Mouse (Mus musculus) G1E-ER4 (cell line): ENCODE results near the gene C1qtnf1. TPM values are rescaled to one million over a fixed set of nuclear protein-coding genes. Genes with fewer than 3 reads are reported as not detected.

ENCODE experiments used
- GATA1 ChIP-seq: IDR thresholded peaks from one replicate; pipeline ENCODE4 v1.8.0; 2012; ENCODE audit warnings: low read length, inconsistent platforms
- polyA plus RNA-seq: library from polyadenylated mRNA; stranded (reverse); fragments of >175 nt; gene quantifications from 2 replicates; pipeline ENCODE4 v1.2.3, GENCODE M21; 2012

Gene C1qtnf1
- polyA plus RNA-seq, 1 experiment, result not detected

DNA sequence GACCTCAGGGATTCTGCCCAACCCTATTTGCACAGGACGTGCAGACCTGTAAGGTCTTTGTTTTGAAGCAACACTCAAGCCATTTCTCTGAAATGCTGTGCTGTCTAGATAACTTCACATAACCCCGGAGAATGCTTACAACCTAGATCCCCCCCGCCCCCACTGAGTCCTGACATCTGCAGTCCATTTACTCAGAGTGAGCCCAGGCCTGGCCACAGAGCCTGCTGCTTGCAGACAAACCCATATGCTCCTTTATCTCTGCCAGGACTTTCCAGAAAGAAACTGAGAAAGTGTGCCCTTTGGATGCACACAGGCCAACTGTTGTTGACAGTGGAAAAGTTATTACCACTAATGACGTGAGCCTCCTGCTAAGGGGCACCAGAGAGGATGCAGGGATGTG, 19.3 kb downstream of the C1qtnf1 start:
- TF ChIP-seq GATA1, result no peak

DNA sequence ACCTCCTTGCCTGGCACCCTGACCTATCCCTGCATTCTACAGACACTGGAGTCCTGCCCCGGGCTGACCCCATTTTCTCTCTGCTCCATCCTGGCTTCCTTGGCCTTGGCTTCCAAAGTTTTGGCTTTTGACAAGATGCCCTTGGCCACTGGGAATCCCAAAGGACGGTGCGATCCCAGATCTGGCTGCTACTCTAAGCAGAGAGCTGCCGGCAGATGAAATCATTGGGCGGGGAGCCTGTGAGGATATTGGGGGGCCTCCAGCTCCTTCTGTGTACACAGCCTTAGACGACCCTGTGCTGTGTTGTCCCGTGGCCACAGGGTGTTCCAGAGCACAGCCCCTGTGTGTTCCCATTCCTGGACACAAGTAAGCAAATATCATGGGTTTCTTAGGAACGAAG, 20.4 kb downstream of the C1qtnf1 start:
- no peak for TF ChIP-seq GATA1

DNA sequence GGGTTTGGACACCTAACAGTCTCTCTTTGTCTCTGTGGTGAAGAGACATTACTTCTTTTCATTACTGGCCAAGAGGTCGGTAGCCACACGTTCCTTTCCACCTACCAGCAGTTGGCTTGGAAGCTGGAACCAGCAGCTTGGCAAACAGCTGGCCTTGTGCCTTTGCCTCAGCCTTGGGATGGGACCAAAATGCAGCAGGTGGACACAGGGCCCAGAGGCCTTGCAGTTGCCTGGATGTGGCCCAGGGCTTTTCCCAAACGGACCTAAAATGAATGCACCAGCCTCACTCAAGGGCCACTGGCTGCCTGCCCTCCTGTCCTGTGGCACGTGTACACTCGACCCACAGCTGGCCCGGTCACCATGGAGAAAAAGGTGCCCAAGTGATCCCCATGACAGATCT, 23.2 kb downstream of the C1qtnf1 start:
- TF ChIP-seq GATA1, result no peak

DNA sequence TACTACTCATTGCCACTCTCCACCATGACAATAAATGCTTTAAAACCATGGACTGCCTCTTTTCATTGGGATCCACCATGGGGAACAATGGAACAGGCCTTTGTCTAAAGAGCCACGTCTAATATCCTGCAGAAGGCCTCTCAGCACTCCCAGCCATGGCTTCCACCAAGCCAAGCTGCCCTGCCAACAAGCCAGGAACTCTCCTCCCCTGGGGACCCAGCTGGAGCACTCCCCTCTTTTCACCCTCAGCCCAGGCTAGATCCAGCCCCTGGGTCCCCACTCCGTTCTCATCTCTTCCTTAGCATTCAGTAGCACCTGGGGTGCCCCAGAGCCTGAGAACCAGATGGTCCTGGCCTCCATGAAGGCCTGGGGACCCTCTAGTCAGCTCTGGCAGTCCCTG, 25.0 kb downstream of the C1qtnf1 start:
- TF ChIP-seq GATA1, result no peak

DNA sequence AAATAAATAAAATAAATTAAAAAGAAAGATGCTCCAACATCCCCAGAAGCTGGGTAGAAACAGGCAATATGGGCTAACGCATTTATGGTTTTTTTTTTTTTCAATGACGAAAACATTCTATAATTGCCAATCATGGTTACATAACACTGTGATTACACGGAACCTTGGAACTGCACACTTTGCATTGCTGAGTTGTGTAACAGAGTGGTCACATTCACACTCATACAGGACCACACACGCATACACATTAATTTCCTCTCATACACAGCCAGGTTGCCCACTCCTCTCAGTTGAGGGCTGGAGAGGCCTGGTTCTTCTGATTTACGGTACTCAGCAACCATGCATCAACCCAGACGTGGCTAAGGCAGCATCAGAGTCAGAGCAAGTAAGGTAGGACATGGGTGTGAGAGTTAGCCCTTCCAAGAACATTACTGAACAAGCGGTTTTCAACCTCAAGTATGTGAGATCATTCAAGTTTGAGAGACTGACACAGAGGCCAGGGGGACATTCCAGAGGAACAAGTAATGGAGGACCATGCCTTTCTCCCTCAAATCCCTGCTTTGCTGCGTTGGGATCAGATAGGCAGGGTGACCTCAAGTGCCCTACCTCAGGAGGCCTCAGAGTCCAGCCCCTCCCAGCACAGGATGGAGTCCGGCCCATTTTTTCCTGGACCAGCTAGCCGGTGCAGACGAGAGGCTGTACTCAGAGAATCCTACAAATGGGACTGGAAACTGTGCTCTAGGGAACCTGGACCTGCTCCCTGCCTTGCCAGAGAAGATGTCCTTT, 26.1 kb downstream of the C1qtnf1 start:
- TF ChIP-seq GATA1, result no peak

DNA sequence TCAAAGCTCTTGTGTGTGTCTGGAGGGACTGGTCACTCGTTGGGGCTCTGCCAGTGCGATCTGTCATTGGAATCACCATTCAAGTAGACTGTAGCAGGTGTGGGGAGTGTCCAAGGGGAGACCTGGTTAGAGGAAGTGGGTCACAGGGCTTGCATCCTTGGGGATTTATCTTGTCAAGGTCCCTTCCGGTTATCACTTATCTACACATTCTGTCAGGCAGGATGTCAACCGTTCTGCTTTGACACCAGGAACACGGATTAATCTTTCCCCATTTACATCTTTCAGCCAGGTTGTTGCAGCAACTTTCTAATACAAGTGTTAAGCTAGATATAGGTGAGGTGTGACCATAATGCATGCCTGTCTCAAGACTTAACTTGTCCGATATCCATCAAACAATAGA, 27.8 kb downstream of the C1qtnf1 start:
- TF ChIP-seq GATA1, result no peak

DNA sequence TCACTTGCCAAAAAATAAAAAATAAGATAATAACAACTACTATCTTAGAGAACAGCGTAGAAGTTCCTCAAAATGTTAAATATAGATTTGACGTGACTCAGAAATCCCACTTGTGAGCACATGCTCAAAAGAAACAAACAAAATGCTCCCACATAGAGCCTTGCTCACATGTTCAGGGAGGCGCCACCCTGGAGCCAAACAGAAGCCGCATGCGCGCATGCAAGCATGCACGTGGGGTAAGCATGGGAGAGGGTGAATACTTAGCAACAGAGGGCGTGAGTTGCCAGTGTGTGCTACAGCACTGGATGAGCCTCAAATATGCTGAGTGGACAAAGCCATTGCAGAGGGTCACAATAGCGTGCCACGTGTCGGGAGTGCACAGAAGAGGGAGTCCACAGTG, 28.9 kb downstream of the C1qtnf1 start:
- no peak for TF ChIP-seq GATA1

DNA sequence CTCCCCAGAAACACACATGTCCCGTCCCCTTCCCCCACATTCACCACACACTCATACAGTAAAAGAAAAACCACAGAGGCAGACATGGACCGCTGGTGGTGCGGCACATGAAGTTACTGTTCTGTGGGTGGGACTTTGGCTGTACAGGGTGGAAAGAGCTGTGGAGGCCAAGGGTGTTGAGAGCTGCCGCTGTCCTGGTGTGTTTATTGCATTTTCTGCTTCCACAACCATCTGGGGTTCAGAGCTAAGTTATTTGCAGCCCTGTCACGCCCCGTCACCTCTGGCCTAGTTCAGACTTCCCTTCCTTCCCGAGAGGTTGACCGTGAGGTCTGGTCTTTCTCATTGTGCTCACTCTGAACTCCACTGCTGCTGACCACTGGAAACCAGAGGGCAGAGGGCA, 31.0 kb downstream of the C1qtnf1 start:
- no peak for TF ChIP-seq GATA1

DNA sequence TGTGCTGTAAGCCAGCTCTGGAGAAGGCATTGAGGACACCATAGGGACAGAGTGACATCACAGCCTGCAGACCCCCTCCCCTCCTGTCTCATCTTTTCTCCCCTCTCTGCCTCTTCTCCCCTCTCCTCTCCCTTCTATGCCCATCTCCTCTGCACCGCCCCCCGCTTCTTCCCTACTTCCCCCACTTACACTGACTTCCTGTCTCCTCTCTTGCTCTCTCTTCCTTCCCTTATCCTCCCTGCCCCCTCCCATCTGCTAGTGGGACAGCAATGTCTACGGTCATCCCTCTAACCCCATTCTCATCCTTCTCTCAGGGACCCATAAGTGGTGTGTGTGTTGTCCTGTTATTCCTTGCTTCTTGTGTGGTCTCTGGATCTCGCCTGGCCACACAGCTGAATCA, 31.5 kb downstream of the C1qtnf1 start:
- no peak for TF ChIP-seq GATA1

DNA sequence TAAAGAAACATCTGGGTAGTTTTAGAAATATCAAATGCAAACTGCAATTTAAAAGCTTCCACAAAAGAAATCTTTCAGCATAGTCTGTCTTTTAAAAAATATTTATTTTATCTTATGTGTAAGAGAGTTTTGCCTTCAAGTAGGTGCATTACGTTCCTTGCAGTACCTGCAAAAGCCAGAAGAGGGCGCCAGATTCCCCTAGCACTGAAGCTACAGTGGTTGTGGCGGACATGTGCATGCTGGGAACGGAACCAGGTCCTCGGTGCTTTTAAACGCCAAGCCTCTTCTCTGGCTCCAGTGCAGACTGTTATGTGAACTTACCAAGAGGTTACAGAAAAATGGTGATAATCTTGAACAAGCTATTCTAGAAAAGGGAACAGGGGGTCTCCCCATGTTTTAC, 32.3 kb downstream of the C1qtnf1 start:
- no peak for TF ChIP-seq GATA1

DNA sequence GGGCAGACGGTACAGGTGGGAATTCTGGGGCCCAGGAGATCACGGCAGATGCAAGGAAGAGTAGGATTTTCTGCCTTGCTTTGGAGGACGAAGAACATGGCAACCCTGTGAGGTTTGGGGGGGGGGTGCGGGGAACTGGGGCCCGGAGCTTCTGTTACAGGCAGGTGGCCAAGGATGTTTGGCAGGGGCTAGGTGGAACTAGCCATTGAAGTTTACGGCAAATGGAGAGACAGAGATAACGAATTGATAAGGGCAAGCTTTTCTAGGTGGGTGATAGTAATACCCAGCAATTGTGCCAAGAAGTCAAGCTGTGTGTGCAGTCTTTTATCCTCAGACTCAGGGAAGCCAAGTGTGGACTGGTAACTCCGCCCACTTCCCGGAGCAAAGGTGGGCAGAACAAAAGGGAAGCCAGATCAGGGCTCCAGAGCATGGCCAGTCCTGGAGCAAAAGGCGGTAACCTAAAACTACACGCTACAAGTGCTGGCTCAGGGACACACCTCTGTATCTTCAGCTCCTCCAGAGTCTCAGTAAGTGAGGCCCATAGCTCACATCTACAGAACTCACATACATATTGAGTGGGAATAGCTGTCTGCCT, 39.5 kb downstream of the C1qtnf1 start:
- TF ChIP-seq GATA1, result no peak

DNA sequence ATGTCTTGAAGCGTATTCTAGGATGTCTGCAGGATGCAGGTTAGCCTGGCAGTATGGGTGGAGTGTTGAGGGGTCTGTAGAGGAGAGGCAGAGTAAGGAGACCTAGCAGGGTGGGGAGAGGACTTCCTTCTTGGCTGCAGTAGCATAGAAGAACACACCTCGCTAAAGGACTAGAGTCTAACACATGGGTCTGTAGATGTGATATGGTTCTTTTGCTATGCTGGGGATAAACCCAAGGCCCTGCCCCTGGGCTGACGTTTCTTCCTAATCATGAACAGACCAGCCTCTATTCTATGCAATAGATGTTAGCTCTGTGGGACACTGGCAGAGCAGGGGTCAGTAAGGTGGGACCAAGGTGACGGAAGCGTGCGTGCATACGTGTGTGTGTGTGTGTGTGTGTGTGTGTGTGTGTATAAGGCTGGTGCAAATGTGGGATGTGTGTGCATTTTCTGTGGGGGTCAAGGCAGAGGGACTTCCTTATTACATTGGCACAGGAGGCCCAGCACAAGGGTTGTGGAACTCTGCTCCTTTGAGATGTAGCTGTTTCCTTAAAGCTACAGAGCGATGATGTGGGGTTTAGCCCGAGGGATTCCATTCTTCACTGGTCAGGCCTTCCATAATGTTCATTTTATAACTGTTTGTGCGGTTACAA, 41.6 kb downstream of the C1qtnf1 start:
- no peak for TF ChIP-seq GATA1

DNA sequence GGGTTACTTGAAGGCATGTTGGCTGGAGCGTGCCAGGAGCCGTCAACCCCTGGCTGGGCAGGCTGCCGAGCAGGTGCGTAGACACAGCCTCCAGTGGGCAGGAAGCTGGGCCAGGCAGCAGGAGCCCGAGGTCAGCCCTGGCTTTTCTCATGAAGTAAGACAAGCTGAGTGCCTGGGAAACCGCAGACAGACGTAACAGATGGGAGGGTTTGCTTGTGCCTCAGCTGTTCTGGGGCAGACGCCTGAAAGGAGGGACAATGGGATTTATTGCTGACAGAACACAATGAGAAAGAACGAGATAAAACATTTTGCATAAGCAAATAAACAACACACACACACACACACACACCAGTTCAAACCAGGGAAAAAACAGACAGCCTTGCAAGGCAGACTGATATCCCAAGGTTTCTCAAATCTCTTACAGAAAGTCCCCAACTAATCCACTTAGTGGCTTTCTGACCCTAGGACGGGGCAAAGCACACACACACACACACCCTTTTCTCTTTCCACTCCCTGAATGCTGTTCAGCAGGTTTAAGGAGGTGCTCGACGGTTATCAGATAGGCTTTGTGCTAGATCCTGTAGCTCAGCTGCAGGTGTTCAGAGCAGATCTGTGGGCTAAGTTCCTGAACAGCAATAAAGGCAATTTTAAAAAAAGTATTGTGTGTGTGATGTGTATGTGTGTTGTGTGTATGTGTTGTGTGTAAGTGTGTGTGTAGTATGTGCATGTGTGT, 42.4 kb downstream of the C1qtnf1 start:
- no peak for TF ChIP-seq GATA1

DNA sequence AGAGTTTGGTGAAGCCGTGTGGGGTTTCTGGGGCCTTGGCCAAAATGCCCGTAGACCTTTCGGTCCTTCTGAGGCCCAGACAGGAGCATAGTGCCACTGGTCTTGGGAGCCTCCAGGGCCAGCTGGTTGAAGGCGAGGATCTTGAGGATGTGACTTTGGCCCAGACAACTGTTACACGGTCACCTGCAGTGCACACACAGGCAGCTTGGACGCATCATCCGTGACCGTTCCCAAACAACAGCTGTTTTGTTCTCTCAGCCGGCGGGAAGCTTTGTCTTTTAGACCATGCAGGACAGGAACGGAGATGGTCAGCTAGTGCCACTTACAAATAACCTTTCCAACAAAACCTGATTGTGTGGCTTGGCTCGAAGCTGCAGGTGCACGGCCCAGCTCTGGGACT, 43.7 kb downstream of the C1qtnf1 start:
- TF ChIP-seq GATA1, result no peak

DNA sequence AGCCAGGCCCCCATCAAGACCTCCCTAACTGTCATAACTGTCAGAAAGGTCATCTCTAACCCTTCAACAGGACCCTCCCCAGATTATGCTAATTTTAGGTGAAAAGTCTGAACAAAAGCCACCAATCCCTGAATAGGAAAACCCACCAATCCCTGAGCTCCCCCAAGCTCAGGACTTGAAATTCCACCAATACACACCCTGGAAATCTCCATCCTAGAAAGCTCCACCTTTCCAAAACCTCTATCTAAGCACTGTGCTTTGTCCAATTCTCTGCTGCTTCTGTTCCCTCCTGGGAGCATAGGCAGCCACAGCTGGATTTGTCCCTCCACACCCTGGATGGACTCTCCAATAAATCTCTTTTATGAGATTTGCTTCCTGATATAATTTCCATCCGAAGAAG, 45.2 kb downstream of the C1qtnf1 start:
- no peak for TF ChIP-seq GATA1

DNA sequence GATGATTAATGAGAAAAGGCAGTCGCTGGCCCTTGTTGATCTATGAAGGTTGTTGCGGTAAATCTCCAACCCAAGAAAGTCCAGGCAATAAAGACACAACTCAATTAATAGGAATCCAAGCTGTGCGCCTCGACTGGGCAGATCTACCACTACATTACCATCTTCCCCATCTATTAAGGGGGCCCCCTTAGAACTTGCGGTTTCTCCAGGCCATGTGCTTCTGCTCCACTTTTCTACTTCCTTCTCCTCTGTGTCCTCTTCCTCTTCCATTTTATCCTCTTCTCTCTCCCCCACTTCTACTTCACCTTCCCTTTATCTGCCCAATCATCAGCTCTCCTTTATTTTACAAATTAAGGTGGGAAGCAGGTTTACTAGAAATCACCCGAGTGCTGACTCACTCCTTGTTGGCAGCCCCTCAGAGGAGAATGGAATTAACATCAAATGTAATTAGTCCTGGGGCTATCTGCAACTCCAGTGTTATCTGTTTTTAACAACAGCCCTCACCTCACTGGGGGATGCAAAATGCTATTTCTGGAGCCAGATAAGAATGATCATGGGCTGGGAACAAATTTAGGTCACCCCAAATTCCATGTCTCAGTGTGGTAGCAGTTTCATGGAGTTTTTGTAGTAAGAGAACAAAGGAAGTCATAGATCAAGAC, 46.0 kb downstream of the C1qtnf1 start:
- TF ChIP-seq GATA1, result no peak
